Mouse (Mus musculus) forebrain, embryonic 12.5 days (tissue): ENCODE measurements around the gene Naxd. TPM values are rescaled to one million over a fixed set of nuclear protein-coding genes. Genes with fewer than 3 reads are reported as not detected.

Experiments
- ATAC-seq: fragments of 200-750 bp; cut with Nextera tagmentation; 2 replicates; pipeline ENCODE4 v1.8.0; 2017; ENCODE audit warnings: moderate TSS enrichment; ENCODE audit not compliant: low FRiP score
- H3K27ac ChIP-seq: fragments of 300-500 bp; sonication (generic); 2 replicates; pipeline ENCODE4 v1.5.1; 2016; ENCODE audit warnings: mild to moderate bottlenecking
- H3K27me3 ChIP-seq: fragments of 300-500 bp; sonication (generic); 2 replicates; pipeline ENCODE4 v1.6.1; 2016; ENCODE audit warnings: mild to moderate bottlenecking
- H3K36me3 ChIP-seq: fragments of 300-500 bp; sonication (generic); replicated peaks from 2 replicates; pipeline ENCODE4 v1.6.1; 2016; ENCODE audit warnings: mild to moderate bottlenecking
- H3K4me1 ChIP-seq: fragments of 300-500 bp; sonication (generic); 2 replicates; pipeline ENCODE4 v1.6.1; 2016
- H3K4me2 ChIP-seq: fragments of 300-500 bp; sonication (generic); 2 replicates; pipeline ENCODE4 v1.6.1; 2016; ENCODE audit warnings: mild to moderate bottlenecking, moderate library complexity
- H3K4me3 ChIP-seq: fragments of 300-500 bp; sonication (generic); replicated peaks from 2 replicates; pipeline ENCODE4 v1.5.1; 2016; ENCODE audit warnings: mild to moderate bottlenecking
- H3K9ac ChIP-seq: fragments of 300-500 bp; sonication (generic); 2 replicates; pipeline ENCODE4 v1.6.1; 2016; ENCODE audit warnings: mild to moderate bottlenecking
- H3K9me3 ChIP-seq: fragments of 300-500 bp; sonication (generic); 2 replicates; pipeline ENCODE4 v1.6.1; 2016
- WGBS: fragments of 180-500 bp; shearing (Covaris S2); methylation state at CpG from one replicate; pipeline ENCODE4 v1.1.7; 2016; 5-methylcytosine and 5-hydroxymethylcytosine counted together
- polyA plus RNA-seq: library from polyadenylated mRNA; unstranded; fragments of >200 nt; fragmentation: Nextera tagmentation; extraction: Ambion mirVana; gene quantifications from 2 replicates; pipeline ENCODE4 v1.2.1, GENCODE M21; 2016

Gene Naxd
- polyA plus RNA-seq: 119 and 127 TPM in 2 replicates

- WGBS: 3% methylated on average over 72 of the region's 73 CpGs
- peak within 1 kb of the TSS; percentile 83 for H3K27ac ChIP-seq
- peak; percentile 98 for ATAC-seq
- peak within 1 kb of the TSS; percentile 85 for H3K9ac ChIP-seq
- peaks cover 16% of the 10 kb centered on the region for H3K4me1 ChIP-seq
- peak within 1 kb of the TSS; percentile 69 for H3K4me2 ChIP-seq
- H3K9me3 ChIP-seq: no peaks in the 10 kb centered on the region
- peaks cover 5% of the 10 kb centered on the region for H3K36me3 ChIP-seq
- peaks cover 18% of the 10 kb centered on the region for H3K27me3 ChIP-seq
- H3K4me3 ChIP-seq: peak within 1 kb of the TSS; percentile 97
Observed at GRCm38 (mm10) chr8:11497017-11497990, at the start of gene Naxd. Gene Naxd, plus strand, starts transcription at chr8:11497506.

GRCm38 (mm10) chr8:11447910-11448570 lies 49.3 kb upstream of the Naxd start:
- ATAC-seq: no peak
- no peak overlapping the region for H3K4me2 ChIP-seq
- H3K4me1 ChIP-seq: peaks cover 22% of the 10 kb centered on the region
- H3K9ac ChIP-seq: no peak overlapping the region
- H3K4me3 ChIP-seq: no peak overlapping the region
- H3K9me3 ChIP-seq: no peaks in the 10 kb centered on the region
- no peaks in the 10 kb centered on the region for H3K36me3 ChIP-seq
- H3K27ac ChIP-seq: no peak overlapping the region
- 92% methylated on average over 23 of the region's 23 CpGs for WGBS
- no peaks in the 10 kb centered on the region for H3K27me3 ChIP-seq

GRCm38 (mm10) chr8:11450184-11451113 lies 46.9 kb upstream of the Naxd start:
- Histone ChIP-seq H3K36me3 (no peaks in the 10 kb centered on the region), H3K9me3 (no peaks in the 10 kb centered on the region), H3K4me1 (peaks cover 37% of the 10 kb centered on the region), H3K27ac (no peak overlapping the region), H3K9ac (no peak overlapping the region), H3K27me3 (no peaks in the 10 kb centered on the region), H3K4me3 (no peak overlapping the region), H3K4me2 (no peak overlapping the region)
- WGBS: 36% methylated on average over 8 of the region's 8 CpGs
- 0 out of 2 replicates have a peak, but pooled peaks have one; percentile 39 for ATAC-seq

GRCm38 (mm10) chr8:11452152-11452551 lies 45.2 kb upstream of the Naxd start:
- Histone ChIP-seq H3K9ac (no peak overlapping the region), H3K4me2 (no peak overlapping the region), H3K27ac (no peak overlapping the region), H3K36me3 (no peaks in the 10 kb centered on the region), H3K4me3 (no peak overlapping the region), H3K4me1 (peaks cover 37% of the 10 kb centered on the region), H3K9me3 (no peaks in the 10 kb centered on the region), H3K27me3 (no peaks in the 10 kb centered on the region)
- WGBS: 96% methylated on average over 1 of the region's 1 CpGs
- ATAC-seq: no peak

- Histone ChIP-seq H3K27me3 (no peaks in the 10 kb centered on the region), H3K9me3 (no peaks in the 10 kb centered on the region), H3K9ac (no peak overlapping the region), H3K4me3 (no peak overlapping the region), H3K4me2 (no peak overlapping the region), H3K4me1 (peaks cover 37% of the 10 kb centered on the region), H3K27ac (peak overlapping the region; percentile 64; the same call in 1 of the 2 replicates), H3K36me3 (no peaks in the 10 kb centered on the region)
- no peak for ATAC-seq
- 42% methylated on average over 3 of the region's 3 CpGs for WGBS
Observed at GRCm38 (mm10) chr8:11452559-11452958, 44.7 kb upstream of the Naxd start.

- peak; percentile 39; the same call in 1 of the 2 replicates for ATAC-seq
- Histone ChIP-seq H3K36me3 (no peaks in the 10 kb centered on the region), H3K4me3 (no peak overlapping the region), H3K27me3 (no peaks in the 10 kb centered on the region), H3K4me1 (peaks cover 37% of the 10 kb centered on the region), H3K27ac (peak overlapping the region; percentile 64), H3K9me3 (no peaks in the 10 kb centered on the region), H3K4me2 (no peak overlapping the region), H3K9ac (no peak overlapping the region)
- WGBS: 10% methylated on average over 4 of the region's 4 CpGs
Observed at GRCm38 (mm10) chr8:11452974-11453373, 44.3 kb upstream of the Naxd start.

- H3K27me3 ChIP-seq: no peaks in the 10 kb centered on the region
- no peaks in the 10 kb centered on the region for H3K9me3 ChIP-seq
- no peak overlapping the region for H3K4me3 ChIP-seq
- H3K27ac ChIP-seq: no peak overlapping the region
- 34% methylated on average over 12 of the region's 12 CpGs for WGBS
- no peak overlapping the region for H3K4me2 ChIP-seq
- H3K36me3 ChIP-seq: no peaks in the 10 kb centered on the region
- ATAC-seq: no peak
- peaks cover 39% of the 10 kb centered on the region for H3K4me1 ChIP-seq
- no peak overlapping the region for H3K9ac ChIP-seq
Observed at GRCm38 (mm10) chr8:11454228-11454627, 43.1 kb upstream of the Naxd start.

- H3K4me1 ChIP-seq: peaks cover 25% of the 10 kb centered on the region
- no peak for ATAC-seq
- H3K27ac ChIP-seq: no peak overlapping the region
Observed at GRCm38 (mm10) chr8:11457278-11457677, 40.0 kb upstream of the Naxd start.

GRCm38 (mm10) chr8:11457981-11458836 lies 39.1 kb upstream of the Naxd start:
- no peak overlapping the region for H3K27ac ChIP-seq
- H3K27me3 ChIP-seq: no peaks in the 10 kb centered on the region
- 66% methylated on average over 11 of the region's 12 CpGs for WGBS
- peaks cover 16% of the 10 kb centered on the region for H3K4me1 ChIP-seq
- H3K36me3 ChIP-seq: no peaks in the 10 kb centered on the region
- no peak overlapping the region for H3K4me2 ChIP-seq
- no peak overlapping the region for H3K9ac ChIP-seq
- ATAC-seq: no peak
- no peaks in the 10 kb centered on the region for H3K9me3 ChIP-seq
- H3K4me3 ChIP-seq: no peak overlapping the region

More at GRCm38 (mm10) chr8:11457278-11457677, 40.0 kb upstream of the Naxd start:
- Histone ChIP-seq H3K4me2 (no peak overlapping the region), H3K9ac (no peak overlapping the region), H3K27me3 (no peaks in the 10 kb centered on the region), H3K36me3 (no peaks in the 10 kb centered on the region), H3K9me3 (no peaks in the 10 kb centered on the region), H3K4me3 (no peak overlapping the region)
- 79% methylated on average over 3 of the region's 3 CpGs for WGBS

GRCm38 (mm10) chr8:11459016-11459415 lies 38.3 kb upstream of the Naxd start:
- Histone ChIP-seq H3K27me3 (no peaks in the 10 kb centered on the region), H3K36me3 (no peaks in the 10 kb centered on the region), H3K4me3 (no peak overlapping the region), H3K27ac (no peak overlapping the region), H3K9me3 (no peaks in the 10 kb centered on the region), H3K9ac (no peak overlapping the region), H3K4me1 (peaks cover 8% of the 10 kb centered on the region), H3K4me2 (no peak overlapping the region)
- ATAC-seq: no peak
- 70% methylated on average over 5 of the region's 5 CpGs for WGBS

GRCm38 (mm10) chr8:11460934-11461333 lies 36.4 kb upstream of the Naxd start:
- H3K27ac ChIP-seq: no peak overlapping the region

More at GRCm38 (mm10) chr8:11460934-11461333, 36.4 kb upstream of the Naxd start:
- ATAC-seq: no peak
- Histone ChIP-seq H3K4me1 (peaks cover 4% of the 10 kb centered on the region; the same call in 1 of the 2 replicates), H3K9me3 (no peaks in the 10 kb centered on the region), H3K4me2 (no peak overlapping the region), H3K27me3 (no peaks in the 10 kb centered on the region), H3K9ac (no peak overlapping the region), H3K36me3 (no peaks in the 10 kb centered on the region), H3K4me3 (no peak overlapping the region)
- WGBS: 55% methylated on average over 2 of the region's 2 CpGs
